Mouse (Mus musculus) lung, postnatal 0 days (tissue): Measurements from ENCODE around the gene Ttc29. TPM values are rescaled to one million over a fixed set of nuclear protein-coding genes. Genes with fewer than 3 reads are reported as not detected.

Experiments used
- ATAC-seq: fragments of 200-750 bp; cut with Nextera tagmentation; 2 replicates; pipeline ENCODE4 v1.8.0; 2017; ENCODE audit warnings: moderate library complexity
- DNase-seq: peaks from one replicate; pipeline ENCODE4 v3.0.0-alpha.2; 2016; ENCODE audit warnings: low spot score
- H3K27ac ChIP-seq: fragments of 300-500 bp; sonication (generic); 2 replicates; pipeline ENCODE4 v1.5.1; 2014; ENCODE audit warnings: antibody characterized with exemption, mild to moderate bottlenecking, low read length, mixed read lengths
- H3K27me3 ChIP-seq: fragments of 300-500 bp; sonication (generic); replicated peaks from 2 replicates; pipeline ENCODE4 v1.6.1; 2014; ENCODE audit warnings: low read length, mixed read lengths; ENCODE audit not compliant: insufficient read depth
- H3K36me3 ChIP-seq: fragments of 300-500 bp; sonication (generic); 2 replicates; pipeline ENCODE4 v1.6.1; 2014; ENCODE audit warnings: low read length, mixed read lengths; ENCODE audit not compliant: insufficient read depth
- H3K4me1 ChIP-seq: fragments of 300-500 bp; sonication (generic); 2 replicates; pipeline ENCODE4 v1.6.1; 2014; ENCODE audit warnings: antibody characterized with exemption, low read depth, low read length, mixed read lengths; ENCODE audit not compliant: insufficient read depth
- H3K4me2 ChIP-seq: fragments of 300-500 bp; sonication (generic); replicated peaks from 2 replicates; pipeline ENCODE4 v1.6.1; 2014; ENCODE audit warnings: low read depth, mild to moderate bottlenecking, low read length, moderate library complexity, mixed read lengths
- H3K4me3 ChIP-seq: fragments of 300-500 bp; sonication (generic); 2 replicates; pipeline ENCODE4 v1.5.1; 2014; ENCODE audit warnings: low read depth, low read length
- H3K9ac ChIP-seq: fragments of 300-500 bp; sonication (generic); replicated peaks from 2 replicates; pipeline ENCODE4 v1.6.1; 2014; ENCODE audit warnings: low read depth, mild to moderate bottlenecking
- H3K9me3 ChIP-seq: fragments of 300-500 bp; sonication (generic); 2 replicates; pipeline ENCODE4 v1.6.1; 2016; ENCODE audit warnings: low read length, mixed read lengths
- CTCF ChIP-seq: IDR thresholded peaks from 2 replicates; pipeline ENCODE4 v1.5.1; 2016; ENCODE audit warnings: antibody characterized with exemption, mild to moderate bottlenecking
- EP300 ChIP-seq: IDR thresholded peaks from 2 replicates; pipeline ENCODE4 v1.6.1; 2016; ENCODE audit warnings: antibody characterized with exemption, mild to moderate bottlenecking, control low read depth
- WGBS: fragments of 180-500 bp; shearing (Covaris S2); extraction: QIAGEN DNeasy Blood & Tissue Kit; methylation state at CpG from one replicate; pipeline ENCODE4 v1.1.7; 2014; 5-methylcytosine and 5-hydroxymethylcytosine counted together
- polyA plus RNA-seq: library from polyadenylated mRNA; unstranded; fragments of >200 nt; fragmentation: Nextera tagmentation; extraction: Ambion mirVana; gene quantifications from 2 replicates; pipeline ENCODE4 v1.2.1, GENCODE M21; 2015

Ttc29 gene
- polyA plus RNA-seq, 1 experiment from 2014 or later = 5.6 TPM

DNA sequence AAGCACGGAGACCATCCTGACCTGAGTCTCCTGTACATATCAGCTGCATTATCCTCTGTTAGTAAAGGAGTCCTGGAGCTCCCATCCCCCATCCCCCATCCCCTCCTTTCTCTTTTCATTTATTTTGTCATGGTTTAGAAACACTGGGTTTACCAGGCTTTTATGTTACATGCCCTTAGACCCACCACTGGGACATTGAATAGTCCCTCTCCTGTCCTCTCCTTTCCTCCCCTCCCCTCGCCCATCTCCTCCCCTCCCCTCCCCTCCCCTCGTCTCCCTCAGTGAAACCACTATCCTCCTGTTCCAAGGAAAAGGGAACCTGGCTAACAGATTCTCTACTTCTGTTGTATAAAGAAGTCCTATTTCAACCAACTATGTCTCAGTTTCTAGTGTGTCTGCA, 38.0 kb downstream of the Ttc29 start:
- Histone ChIP-seq H3K4me3 (no peak overlapping the region), H3K36me3 (no peaks in the 10 kb centered on the region), H3K27ac (no peak overlapping the region), H3K9me3 (no peaks in the 10 kb centered on the region), H3K27me3 (no peaks in the 10 kb centered on the region), H3K4me2 (no peak overlapping the region), H3K4me1 (no peaks in the 10 kb centered on the region), H3K9ac (no peak overlapping the region)
- ATAC-seq = no peak
- TF ChIP-seq EP300 (no peak), CTCF (no peak)
- 51% methylated on average over 3 of the region's 3 CpGs for WGBS
- no peak for DNase-seq

DNA sequence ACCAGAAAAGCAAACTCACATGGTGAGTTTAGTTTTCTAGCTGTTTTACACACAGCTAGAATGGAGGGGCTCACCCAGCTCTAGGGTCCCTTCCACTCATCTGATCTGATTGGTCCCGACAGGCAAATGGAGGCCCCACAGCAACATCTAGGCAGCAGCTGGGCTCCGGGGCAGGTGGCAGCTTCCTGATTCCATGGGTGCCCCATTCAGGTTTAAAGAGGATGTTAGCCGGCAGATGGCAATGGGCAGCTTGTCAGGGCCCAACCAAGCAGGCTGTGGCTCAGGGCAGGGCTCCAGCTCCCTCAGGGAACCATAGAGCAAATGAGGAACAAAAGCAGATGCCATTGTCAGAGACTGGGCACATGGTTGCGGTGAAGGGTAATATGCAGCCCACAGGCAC, 41.3 kb downstream of the Ttc29 start:
- TF ChIP-seq CTCF (no peak), EP300 (no peak)
- Histone ChIP-seq H3K4me2 (no peak overlapping the region), H3K27me3 (no peaks in the 10 kb centered on the region), H3K4me1 (no peaks in the 10 kb centered on the region), H3K27ac (no peak overlapping the region), H3K9ac (no peak overlapping the region), H3K9me3 (no peaks in the 10 kb centered on the region), H3K36me3 (no peaks in the 10 kb centered on the region), H3K4me3 (no peak overlapping the region)
- DNase-seq (no peak), ATAC-seq (no peak)
- 80% methylated on average over 4 of the region's 4 CpGs for WGBS

DNA sequence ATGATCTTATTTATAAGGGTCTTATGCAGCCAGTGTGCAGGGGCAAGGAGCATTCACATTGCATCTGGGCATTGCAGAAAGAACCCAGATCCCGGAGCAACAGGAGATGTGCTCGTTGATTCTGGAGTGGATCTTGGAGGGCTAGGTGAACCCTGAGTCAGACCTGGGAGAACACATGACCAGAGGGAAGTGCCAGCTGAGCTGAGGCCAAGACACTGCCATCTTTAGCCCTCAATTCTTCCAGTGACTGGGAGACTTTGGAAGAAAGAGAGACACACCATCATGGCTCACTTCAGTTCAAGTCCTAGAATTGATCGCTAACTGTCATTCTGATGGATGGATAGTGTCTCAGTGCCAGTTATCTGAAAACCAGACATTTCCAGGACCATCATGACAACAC, 41.9 kb downstream of the Ttc29 start:
- DNase-seq = no peak
- Histone ChIP-seq H3K9ac (no peak overlapping the region), H3K9me3 (no peaks in the 10 kb centered on the region), H3K4me3 (no peak overlapping the region), H3K27me3 (no peaks in the 10 kb centered on the region), H3K4me1 (no peaks in the 10 kb centered on the region), H3K27ac (no peak overlapping the region), H3K36me3 (no peaks in the 10 kb centered on the region), H3K4me2 (no peak overlapping the region)
- 88% methylated on average over 3 of the region's 3 CpGs for WGBS
- no peak for TF ChIP-seq CTCF
- TF ChIP-seq EP300 = no peak
- no peak for ATAC-seq

DNA sequence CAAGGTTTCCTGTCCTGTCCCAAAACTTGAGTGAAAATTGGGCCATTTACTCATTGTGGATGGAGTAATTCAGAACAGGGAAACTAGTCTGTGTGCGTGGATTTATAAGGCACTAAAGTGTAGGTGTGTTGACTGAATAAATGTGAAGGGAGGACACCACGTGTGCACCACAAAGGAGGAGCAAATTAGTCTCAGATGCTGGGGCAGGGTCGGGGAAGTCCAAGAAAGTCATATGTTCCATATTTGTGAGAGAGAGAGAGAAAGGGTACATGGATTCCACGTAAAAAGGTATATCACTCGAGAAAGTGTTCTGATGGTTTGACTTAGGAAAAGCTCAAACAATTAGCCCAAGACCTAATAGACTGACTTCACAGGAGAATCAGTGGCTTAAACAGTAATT, 52.4 kb downstream of the Ttc29 start:
- Histone ChIP-seq H3K9ac (no peak overlapping the region), H3K27ac (no peak overlapping the region), H3K4me1 (no peaks in the 10 kb centered on the region), H3K4me3 (no peak overlapping the region), H3K27me3 (no peaks in the 10 kb centered on the region), H3K9me3 (no peaks in the 10 kb centered on the region), H3K36me3 (no peaks in the 10 kb centered on the region), H3K4me2 (no peak overlapping the region)
- no peak for DNase-seq
- WGBS = 78% methylated on average over 5 of the region's 5 CpGs
- ATAC-seq = no peak
- no peak for TF ChIP-seq EP300
- TF ChIP-seq CTCF = no peak

DNA sequence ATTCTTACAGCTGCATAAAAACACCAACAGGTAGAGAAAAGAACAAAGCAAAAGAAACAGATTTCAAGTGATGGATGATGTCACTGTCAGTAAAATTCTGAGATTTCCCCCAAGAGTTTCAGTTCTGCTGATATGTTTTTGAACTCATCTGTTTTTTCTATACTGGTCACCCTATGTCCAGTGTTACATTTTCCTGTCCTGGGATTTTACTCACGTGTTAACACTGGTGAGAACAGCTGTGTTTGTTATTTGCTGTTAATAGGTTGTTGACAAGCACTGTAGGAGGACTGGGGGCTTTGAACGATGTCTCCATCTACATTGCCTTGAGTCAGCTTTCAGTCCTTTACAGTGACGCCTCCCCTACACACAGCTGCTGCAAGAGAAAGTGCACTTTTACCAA, 53.1 kb downstream of the Ttc29 start:
- no peak for DNase-seq
- Histone ChIP-seq H3K9me3 (no peaks in the 10 kb centered on the region), H3K9ac (no peak overlapping the region), H3K27me3 (no peaks in the 10 kb centered on the region), H3K27ac (no peak overlapping the region), H3K36me3 (no peaks in the 10 kb centered on the region), H3K4me3 (no peak overlapping the region), H3K4me2 (no peak overlapping the region), H3K4me1 (no peaks in the 10 kb centered on the region)
- TF ChIP-seq CTCF = no peak
- TF ChIP-seq EP300 = no peak
- 37% methylated on average over 3 of the region's 3 CpGs for WGBS
- ATAC-seq = no peak

DNA sequence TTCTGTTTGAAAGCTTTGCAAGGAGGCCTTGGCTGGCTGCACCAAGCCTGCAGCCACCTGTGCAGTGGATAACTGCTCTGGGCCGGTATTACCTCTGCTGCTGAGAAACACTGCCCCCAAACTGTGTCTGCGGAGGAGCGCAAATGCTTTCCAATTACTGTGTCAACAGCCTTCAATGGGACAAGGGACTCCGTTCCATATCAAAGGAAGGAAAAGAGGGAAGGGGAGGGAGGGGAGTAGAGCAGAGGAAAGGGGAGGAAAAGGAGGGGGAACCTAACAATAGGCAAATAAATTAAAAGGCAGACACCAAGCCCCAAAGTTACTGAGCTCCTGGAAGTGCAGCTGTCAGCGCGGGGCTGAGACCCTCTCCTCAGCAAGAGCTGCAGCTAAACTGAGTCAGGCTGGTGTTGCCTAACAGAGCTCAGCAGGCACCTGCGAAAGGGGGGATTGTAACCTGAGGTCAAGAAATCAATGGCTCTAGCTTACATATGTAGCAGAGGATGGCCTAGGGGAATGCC, 54.9 kb downstream of the Ttc29 start:
- 15% methylated on average over 7 of the region's 7 CpGs for WGBS
- ATAC-seq = no peak
- Histone ChIP-seq H3K4me1 (no peaks in the 10 kb centered on the region), H3K4me3 (no peak overlapping the region), H3K27me3 (no peaks in the 10 kb centered on the region), H3K27ac (no peak overlapping the region), H3K36me3 (no peaks in the 10 kb centered on the region), H3K9ac (no peak overlapping the region), H3K9me3 (no peaks in the 10 kb centered on the region), H3K4me2 (no peak overlapping the region)
- DNase-seq = no peak
- TF ChIP-seq EP300 (no peak), CTCF (no peak)

DNA sequence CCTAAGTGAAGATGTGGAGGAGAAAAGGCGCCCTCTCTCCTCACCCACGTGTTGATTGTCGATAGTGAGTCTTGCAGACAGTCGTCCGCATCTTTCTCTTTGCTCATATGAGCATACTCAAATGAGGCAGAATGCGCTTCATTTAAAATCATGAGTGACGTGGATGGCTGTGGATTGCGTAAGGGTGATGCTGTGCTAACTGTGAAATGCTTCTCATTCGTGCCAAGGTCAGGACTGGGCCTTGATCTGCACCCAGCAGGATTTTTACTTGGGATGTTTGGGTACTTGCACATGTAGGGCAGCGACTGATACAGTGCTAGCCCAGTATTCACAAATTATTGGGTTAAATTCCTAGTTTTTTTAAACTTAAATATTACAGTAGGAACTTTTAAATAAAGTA, 56.2 kb downstream of the Ttc29 start:
- no peaks in the 10 kb centered on the region for H3K9me3 ChIP-seq
- H3K36me3 ChIP-seq = no peaks in the 10 kb centered on the region
- ATAC-seq = no peak
- H3K9ac ChIP-seq = no peak overlapping the region
- no peaks in the 10 kb centered on the region for H3K27me3 ChIP-seq
- H3K4me1 ChIP-seq = no peaks in the 10 kb centered on the region
- WGBS = 74% methylated on average over 10 of the region's 10 CpGs
- no peak overlapping the region for H3K27ac ChIP-seq
- TF ChIP-seq CTCF = no peak
- no peak overlapping the region for H3K4me2 ChIP-seq
- H3K4me3 ChIP-seq = no peak overlapping the region
- no peak for DNase-seq
